Mouse (Mus musculus): ENCODE measurements around the gene Gm21863. TPM values are rescaled to one million over a fixed set of nuclear protein-coding genes. Genes with fewer than 3 reads are reported as not detected.
"Not testable (repeated sequence)": the region's sequence is repeated elsewhere in the genome, so short reads cannot be mapped to it uniquely, and the experiment has no call there.

The Gm21863 gene
- polyA plus RNA-seq (2016; fragmentation: Nextera tagmentation; extraction: Ambion mirVana) = not detected in 2 replicates

DNA sequence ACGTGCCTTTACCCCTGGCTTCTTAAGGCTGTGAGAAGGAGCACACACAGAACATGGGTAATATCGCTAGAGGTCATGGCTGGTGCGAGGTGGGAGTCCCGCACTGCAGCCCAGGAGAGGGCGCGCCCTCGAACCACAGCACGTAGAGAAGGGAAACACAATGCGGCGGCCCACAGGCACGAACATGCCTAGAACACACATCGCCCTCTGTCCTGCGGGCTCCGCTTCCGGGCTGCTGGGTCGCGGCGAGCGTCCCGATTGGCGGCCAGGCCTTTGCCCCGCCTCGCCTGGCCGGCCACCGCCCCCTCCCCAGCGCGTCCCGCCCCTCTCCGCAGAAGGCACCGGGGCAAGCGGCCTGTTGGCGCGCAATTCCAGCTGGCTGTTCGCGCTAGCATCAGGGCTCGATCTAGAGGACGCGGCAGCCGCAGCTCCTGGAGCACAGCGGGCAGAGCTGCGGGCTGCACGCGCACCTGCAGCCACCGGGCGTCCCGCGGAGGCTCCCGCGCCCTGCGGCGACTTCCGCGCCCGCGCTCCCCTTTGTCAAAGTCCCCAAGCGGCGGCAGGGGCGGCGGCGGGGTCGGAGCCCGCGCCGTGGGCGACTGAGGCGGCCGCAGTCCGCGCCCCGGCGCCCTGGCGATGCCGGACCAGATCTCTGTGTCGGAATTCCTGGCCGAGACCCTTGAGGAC, at the start of gene Gm21863:
Gm21863 (plus strand) TSS at position 637 of the 687 bp plus-strand sequence.
- peaks cover 18% of the 10 kb centered on the region for H3K9me3 ChIP-seq
- DNase-seq (ENCODE audit: low spot score); H3K27ac ChIP-seq; H3K4me1 ChIP-seq; H3K36me3 ChIP-seq; H3K4me3 ChIP-seq; H3K27me3 ChIP-seq (ENCODE audit: insufficient read depth, poor library complexity, severe bottlenecking): not testable (repeated sequence)
- WGBS = 10% methylated on average over 61 of the region's 75 CpGs

DNA sequence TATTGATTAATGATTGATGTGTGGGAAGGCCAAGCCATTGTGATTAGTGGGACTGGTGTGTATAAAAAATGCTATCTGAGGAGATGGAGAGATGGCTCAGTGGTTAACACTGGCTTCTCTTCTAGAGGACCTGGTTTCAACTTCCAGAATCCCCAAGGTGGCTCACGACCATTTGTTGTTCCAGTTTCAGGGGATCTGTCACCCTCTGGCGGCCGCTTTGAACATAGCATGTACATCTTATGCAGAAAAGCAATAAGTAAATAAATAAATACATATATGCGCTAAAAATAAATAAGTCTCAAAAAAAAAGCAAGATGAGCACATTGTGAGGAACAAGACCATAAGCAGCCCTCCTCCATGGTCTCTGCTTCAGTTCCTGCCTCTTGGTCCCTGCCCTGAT, 26.3 kb upstream of the Gm21863 start:
- not testable (repeated sequence) for H3K9me3 ChIP-seq; DNase-seq (ENCODE audit: low spot score); H3K27me3 ChIP-seq (ENCODE audit: insufficient read depth, poor library complexity, severe bottlenecking); H3K36me3 ChIP-seq; H3K4me1 ChIP-seq; H3K27ac ChIP-seq; H3K4me3 ChIP-seq
- 23% methylated on average over 4 of the region's 4 CpGs for WGBS
